Mouse (Mus musculus): ENCODE data around the gene Eif2b3. TPM values are rescaled to one million over a fixed set of nuclear protein-coding genes. Genes with fewer than 3 reads are reported as not detected.

Gene Eif2b3
- polyA plus RNA-seq, 1 experiment: 36.3 TPM

- H3K4me3 ChIP-seq: no peak overlapping the region
- no peak overlapping the region for H3ac ChIP-seq (ENCODE audit: control insufficient read depth, insufficient read length)
- H3K79me2 ChIP-seq (ENCODE audit: control insufficient read depth, insufficient read depth): no peaks in the 10 kb centered on the region
- TF ChIP-seq CEBPB (IDR thresholded peaks at IDR 0.05; ENCODE audit: insufficient read depth, poor library complexity, severe bottlenecking): no peak
- no peak for TF ChIP-seq SRF (IDR thresholded peaks at IDR 0.05; ENCODE audit: control insufficient read depth, insufficient read length, low read depth)
- no peak for TF ChIP-seq USF1 (IDR thresholded peaks at IDR 0.05; ENCODE audit: low read depth)
- no peak for TF ChIP-seq TCF3 (IDR thresholded peaks at IDR 0.05; ENCODE audit: insufficient read length, low read depth)
- no peak for TF ChIP-seq MAX (IDR thresholded peaks at IDR 0.05; ENCODE audit: low read depth)
- TF ChIP-seq E2F4 (IDR thresholded peaks at IDR 0.05; ENCODE audit: insufficient read depth): no peak
- no peak for TF ChIP-seq POLR2A (IDR thresholded peaks at IDR 0.05; ENCODE audit: insufficient read length, low read depth)
- TF ChIP-seq TCF12 (IDR thresholded peaks at IDR 0.05; ENCODE audit: insufficient read depth, poor library complexity, severe bottlenecking): no peak
- TF ChIP-seq MYOG (IDR thresholded peaks at IDR 0.05; ENCODE audit: control insufficient read depth in 1 of 3, insufficient read depth in 1 of 3, insufficient read length in 2 of 3, low read depth in 2 of 3): no peak
- TF ChIP-seq MYOD1 (IDR thresholded peaks at IDR 0.05; ENCODE audit: control insufficient read depth in 1 of 3, insufficient read length in 2 of 3, low read depth in 2 of 3): no peak
- TF ChIP-seq REST (IDR thresholded peaks at IDR 0.05; ENCODE audit: insufficient read depth, insufficient read length): no peak
- TF ChIP-seq POLR2AphosphoS2 (IDR thresholded peaks at IDR 0.05; ENCODE audit: insufficient read length, low read depth): no peak
- H3K27me3 ChIP-seq (ENCODE audit: control insufficient read depth, insufficient read depth, insufficient read length): no peaks in the 10 kb centered on the region
- H3K36me3 ChIP-seq (ENCODE audit: control insufficient read depth, insufficient read depth): no peaks in the 10 kb centered on the region
- no peak overlapping the region for H3K4me2 ChIP-seq (ENCODE audit: low read depth)
Measured at GRCm38 (mm10) chr4:117110985-117111384, 91.8 kb downstream of the Eif2b3 start.

GRCm38 (mm10) chr4:117113237-117113636, 94.0 kb downstream of the Eif2b3 start:
- Histone ChIP-seq H3K36me3 (ENCODE audit: control insufficient read depth, insufficient read depth) (no peaks in the 10 kb centered on the region), H3K79me2 (ENCODE audit: control insufficient read depth, insufficient read depth) (no peaks in the 10 kb centered on the region), H3K4me2 (ENCODE audit: low read depth) (no peak overlapping the region), H3ac (ENCODE audit: control insufficient read depth, insufficient read length) (no peak overlapping the region), H3K27me3 (ENCODE audit: control insufficient read depth, insufficient read depth, insufficient read length) (no peaks in the 10 kb centered on the region), H3K4me3 (no peak overlapping the region)
- TF ChIP-seq USF1 (IDR thresholded peaks at IDR 0.05; ENCODE audit: low read depth) (no peak), TCF3 (IDR thresholded peaks at IDR 0.05; ENCODE audit: insufficient read length, low read depth) (no peak), TCF12 (IDR thresholded peaks at IDR 0.05; ENCODE audit: insufficient read depth, poor library complexity, severe bottlenecking) (no peak), MYOG (IDR thresholded peaks at IDR 0.05; ENCODE audit: control insufficient read depth in 1 of 3, insufficient read depth in 1 of 3, insufficient read length in 2 of 3, low read depth in 2 of 3) (no peak), MAX (IDR thresholded peaks at IDR 0.05; ENCODE audit: low read depth) (no peak), POLR2AphosphoS2 (IDR thresholded peaks at IDR 0.05; ENCODE audit: insufficient read length, low read depth) (no peak), MYOD1 (IDR thresholded peaks at IDR 0.05; ENCODE audit: control insufficient read depth in 1 of 3, insufficient read length in 2 of 3, low read depth in 2 of 3) (no peak)

- no peaks in the 10 kb centered on the region for H3K79me2 ChIP-seq (ENCODE audit: control insufficient read depth, insufficient read depth)
Measured at GRCm38 (mm10) chr4:117115592-117115991, 96.4 kb downstream of the Eif2b3 start.

GRCm38 (mm10) chr4:117117931-117118330, 98.7 kb downstream of the Eif2b3 start:
- Histone ChIP-seq H3K36me3 (ENCODE audit: control insufficient read depth, insufficient read depth) (no peaks in the 10 kb centered on the region), H3K79me2 (ENCODE audit: control insufficient read depth, insufficient read depth) (no peaks in the 10 kb centered on the region), H3K27me3 (ENCODE audit: control insufficient read depth, insufficient read depth, insufficient read length) (no peaks in the 10 kb centered on the region), H3K4me2 (ENCODE audit: low read depth) (no peak overlapping the region), H3ac (ENCODE audit: control insufficient read depth, insufficient read length) (no peak overlapping the region), H3K4me3 (no peak overlapping the region)
- TF ChIP-seq CEBPB (IDR thresholded peaks at IDR 0.05; ENCODE audit: insufficient read depth, poor library complexity, severe bottlenecking) (peak; percentile 60), MYOG (IDR thresholded peaks at IDR 0.05; ENCODE audit: control insufficient read depth in 1 of 3, insufficient read depth in 1 of 3, insufficient read length in 2 of 3, low read depth in 2 of 3) (no peak), POLR2A (IDR thresholded peaks at IDR 0.05; ENCODE audit: insufficient read length, low read depth) (peak; percentile 20), MAX (IDR thresholded peaks at IDR 0.05; ENCODE audit: low read depth) (no peak)

More at GRCm38 (mm10) chr4:117115592-117115991, 96.4 kb downstream of the Eif2b3 start:
- no peak for TF ChIP-seq MYOG (IDR thresholded peaks at IDR 0.05; ENCODE audit: control insufficient read depth in 1 of 3, insufficient read depth in 1 of 3, insufficient read length in 2 of 3, low read depth in 2 of 3)
- TF ChIP-seq TCF3 (IDR thresholded peaks at IDR 0.05; ENCODE audit: insufficient read length, low read depth): no peak
- no peak for TF ChIP-seq E2F4 (IDR thresholded peaks at IDR 0.05; ENCODE audit: insufficient read depth)
- TF ChIP-seq POLR2A (IDR thresholded peaks at IDR 0.05; ENCODE audit: insufficient read length, low read depth): no peak
- no peak overlapping the region for H3K4me3 ChIP-seq
- no peak overlapping the region for H3K4me2 ChIP-seq (ENCODE audit: low read depth)
- H3K36me3 ChIP-seq (ENCODE audit: control insufficient read depth, insufficient read depth): no peaks in the 10 kb centered on the region
- no peaks in the 10 kb centered on the region for H3K27me3 ChIP-seq (ENCODE audit: control insufficient read depth, insufficient read depth, insufficient read length)
- H3ac ChIP-seq (ENCODE audit: control insufficient read depth, insufficient read length): no peak overlapping the region

GRCm38 (mm10) chr4:117119636-117120035, 100.4 kb downstream of the Eif2b3 start:
- H3ac ChIP-seq (ENCODE audit: control insufficient read depth, insufficient read length): no peak overlapping the region
- no peaks in the 10 kb centered on the region for H3K36me3 ChIP-seq (ENCODE audit: control insufficient read depth, insufficient read depth)
- TF ChIP-seq E2F4 (IDR thresholded peaks at IDR 0.05; ENCODE audit: insufficient read depth) (no peak), USF1 (IDR thresholded peaks at IDR 0.05; ENCODE audit: low read depth) (no peak), CEBPB (IDR thresholded peaks at IDR 0.05; ENCODE audit: insufficient read depth, poor library complexity, severe bottlenecking) (no peak), POLR2AphosphoS2 (IDR thresholded peaks at IDR 0.05; ENCODE audit: insufficient read length, low read depth) (no peak), POLR2A (IDR thresholded peaks at IDR 0.05; ENCODE audit: insufficient read length, low read depth) (no peak), REST (IDR thresholded peaks at IDR 0.05; ENCODE audit: insufficient read depth, insufficient read length) (no peak), MYOD1 (IDR thresholded peaks at IDR 0.05; ENCODE audit: control insufficient read depth in 1 of 3, insufficient read length in 2 of 3, low read depth in 2 of 3) (no peak), MYOG (IDR thresholded peaks at IDR 0.05; ENCODE audit: control insufficient read depth in 1 of 3, insufficient read depth in 1 of 3, insufficient read length in 2 of 3, low read depth in 2 of 3) (no peak), SRF (IDR thresholded peaks at IDR 0.05; ENCODE audit: control insufficient read depth, insufficient read length, low read depth) (no peak), TCF3 (IDR thresholded peaks at IDR 0.05; ENCODE audit: insufficient read length, low read depth) (no peak), MAX (IDR thresholded peaks at IDR 0.05; ENCODE audit: low read depth) (no peak), TCF12 (IDR thresholded peaks at IDR 0.05; ENCODE audit: insufficient read depth, poor library complexity, severe bottlenecking) (no peak)
- peak overlapping the region; percentile 95 for H3K4me2 ChIP-seq (ENCODE audit: low read depth)
- peak overlapping the region; percentile 50 for H3K4me3 ChIP-seq
- no peaks in the 10 kb centered on the region for H3K27me3 ChIP-seq (ENCODE audit: control insufficient read depth, insufficient read depth, insufficient read length)
- peaks cover 7% of the 10 kb centered on the region for H3K79me2 ChIP-seq (ENCODE audit: control insufficient read depth, insufficient read depth)
